Mouse (Mus musculus) intestine, embryonic 16.5 days (tissue): ENCODE measurements around the gene Ctu1. TPM values are rescaled to one million over a fixed set of nuclear protein-coding genes. Genes with fewer than 3 reads are reported as not detected.
"Not testable (repeated sequence)": the region's sequence is repeated elsewhere in the genome, so short reads cannot be mapped to it uniquely, and the experiment has no call there.

ENCODE experiments used
- ATAC-seq: fragments of 200-750 bp; cut with Nextera tagmentation; 2 replicates; pipeline ENCODE4 v1.8.0; 2017; ENCODE audit warnings: moderate TSS enrichment, moderate library complexity
- H3K27ac ChIP-seq: fragments of 300-500 bp; sonication (generic); 2 replicates; pipeline ENCODE4 v1.5.1; 2014; ENCODE audit warnings: mild to moderate bottlenecking, low read length
- H3K27me3 ChIP-seq: fragments of 300-500 bp; sonication (generic); replicated peaks from 2 replicates; pipeline ENCODE4 v1.6.1; 2014; ENCODE audit warnings: low read length, control low read depth, mixed read lengths; ENCODE audit not compliant: control insufficient read depth, insufficient read depth
- H3K36me3 ChIP-seq: fragments of 300-500 bp; sonication (generic); 2 replicates; pipeline ENCODE4 v1.6.1; 2014; ENCODE audit warnings: low read length, control low read depth; ENCODE audit not compliant: control insufficient read depth, insufficient read depth
- H3K4me1 ChIP-seq: fragments of 300-500 bp; sonication (generic); 2 replicates; pipeline ENCODE4 v1.6.1; 2014; ENCODE audit warnings: low read length, control low read depth, mixed read lengths; ENCODE audit not compliant: control insufficient read depth, insufficient read depth
- H3K4me2 ChIP-seq: fragments of 300-500 bp; sonication (generic); 2 replicates; pipeline ENCODE4 v1.6.1; 2014; ENCODE audit warnings: low read depth, low read length, control low read depth
- H3K4me3 ChIP-seq: fragments of 300-500 bp; sonication (generic); 2 replicates; pipeline ENCODE4 v1.5.1; 2014; ENCODE audit warnings: mild to moderate bottlenecking, low read length
- H3K9ac ChIP-seq: fragments of 300-500 bp; sonication (generic); 2 replicates; pipeline ENCODE4 v1.6.1; 2014; ENCODE audit warnings: low read depth, low read length
- H3K9me3 ChIP-seq: fragments of 300-500 bp; sonication (generic); 2 replicates; pipeline ENCODE4 v1.6.1; 2016; ENCODE audit warnings: low read length, control low read depth; ENCODE audit not compliant: control insufficient read depth
- WGBS: fragments of 180-500 bp; shearing (Covaris S2); extraction: QIAGEN DNeasy Blood & Tissue Kit; methylation state at CpG from one replicate; pipeline ENCODE4 v1.1.7; 2014; 5-methylcytosine and 5-hydroxymethylcytosine counted together
- polyA plus RNA-seq: library from polyadenylated mRNA; unstranded; fragments of >200 nt; fragmentation: Nextera tagmentation; extraction: Ambion mirVana; gene quantifications from 2 replicates; pipeline ENCODE4 v1.2.1, GENCODE M21; 2015

Gene Ctu1
- polyA plus RNA-seq, 1 experiment from 2014 or later = 11.7 TPM

DNA sequence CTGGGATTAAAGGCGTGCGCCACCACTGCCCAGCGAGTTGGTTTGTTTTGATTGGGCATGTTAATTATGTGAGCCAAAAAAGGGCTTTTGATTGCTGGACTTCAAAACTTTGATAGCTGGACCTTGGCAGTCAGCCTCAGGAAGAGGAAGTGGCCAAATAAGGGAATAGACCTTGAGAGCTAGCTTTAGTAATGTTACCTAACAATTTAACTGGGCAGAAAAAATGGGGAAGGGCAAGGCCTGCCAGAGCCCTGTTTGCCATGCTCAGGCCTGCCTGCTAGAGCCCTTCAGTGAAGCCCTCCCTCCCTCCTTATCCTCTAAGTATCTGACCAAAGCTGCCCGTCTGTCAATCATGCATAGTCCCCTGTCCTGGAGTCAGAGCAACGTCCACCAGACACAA, 29.2 kb upstream of the Ctu1 start:
- Histone ChIP-seq H3K27ac (no peak overlapping the region), H3K9me3 (no peaks in the 10 kb centered on the region), H3K36me3 (no peaks in the 10 kb centered on the region), H3K4me2 (no peak overlapping the region), H3K4me1 (no peaks in the 10 kb centered on the region), H3K9ac (no peak overlapping the region), H3K27me3 (no peaks in the 10 kb centered on the region), H3K4me3 (no peak overlapping the region)
- ATAC-seq = no peak
- WGBS = 74% methylated on average over 5 of the region's 5 CpGs

DNA sequence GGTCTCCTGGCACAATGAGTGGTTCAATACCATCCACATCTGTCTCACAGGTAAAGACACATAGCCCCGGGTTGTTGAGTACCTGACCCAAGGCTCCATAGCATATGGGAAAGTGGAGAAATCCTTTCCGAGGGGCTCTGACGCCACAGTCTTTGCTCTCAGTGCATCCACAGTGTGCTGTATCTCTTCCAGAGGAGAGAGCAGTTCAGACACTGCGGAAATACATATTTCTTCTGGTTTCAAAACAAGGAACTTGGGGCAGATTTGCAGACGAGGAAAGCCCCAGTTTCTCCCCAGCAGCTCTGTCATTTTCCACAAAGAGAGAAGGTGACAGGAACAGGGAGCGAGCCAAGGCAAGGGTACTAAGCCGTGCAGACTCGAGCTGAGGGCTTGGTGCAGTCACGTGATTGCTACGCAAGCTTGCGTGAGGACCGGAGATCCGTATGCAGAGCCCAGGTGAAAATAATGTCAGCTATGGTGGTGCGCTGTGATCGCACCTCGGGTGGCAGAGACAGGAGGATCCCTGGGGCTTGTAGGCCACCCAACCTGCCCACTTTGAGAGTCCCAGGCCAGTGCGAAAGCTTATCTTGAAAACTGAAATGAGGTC, 28.7 kb upstream of the Ctu1 start:
- Histone ChIP-seq H3K4me3 (no peak overlapping the region), H3K36me3 (no peaks in the 10 kb centered on the region), H3K27me3 (no peaks in the 10 kb centered on the region), H3K9me3 (no peaks in the 10 kb centered on the region), H3K4me2 (no peak overlapping the region), H3K4me1 (no peaks in the 10 kb centered on the region), H3K9ac (no peak overlapping the region), H3K27ac (no peak overlapping the region)
- ATAC-seq = no peak
- 80% methylated on average over 17 of the region's 17 CpGs for WGBS

DNA sequence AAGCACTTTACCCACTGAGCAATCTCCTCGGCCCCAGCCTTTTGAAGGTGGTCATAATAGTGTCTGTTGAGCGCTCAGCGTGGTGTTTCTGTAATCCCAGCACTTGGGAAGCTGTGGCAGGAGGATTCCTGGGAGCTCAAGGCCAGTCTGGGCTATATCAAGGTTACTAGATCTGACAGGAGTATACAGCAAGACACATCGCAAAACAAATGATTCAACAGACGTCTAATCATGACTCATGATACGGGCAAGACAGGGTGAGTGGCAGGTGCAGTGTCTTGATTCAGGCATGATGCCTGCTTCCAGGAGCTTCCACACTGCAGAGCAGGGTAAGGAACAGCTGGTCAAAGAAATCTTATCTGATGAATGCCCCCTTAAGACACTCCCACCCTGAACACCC, 19.1 kb upstream of the Ctu1 start:
- Histone ChIP-seq H3K9me3 (no peaks in the 10 kb centered on the region), H3K4me2 (no peak overlapping the region), H3K36me3 (no peaks in the 10 kb centered on the region), H3K27me3 (no peaks in the 10 kb centered on the region), H3K9ac (no peak overlapping the region), H3K4me3 (no peak overlapping the region), H3K27ac (no peak overlapping the region), H3K4me1 (no peaks in the 10 kb centered on the region)
- WGBS = 81% methylated on average over 6 of the region's 6 CpGs
- ATAC-seq = no peak

DNA sequence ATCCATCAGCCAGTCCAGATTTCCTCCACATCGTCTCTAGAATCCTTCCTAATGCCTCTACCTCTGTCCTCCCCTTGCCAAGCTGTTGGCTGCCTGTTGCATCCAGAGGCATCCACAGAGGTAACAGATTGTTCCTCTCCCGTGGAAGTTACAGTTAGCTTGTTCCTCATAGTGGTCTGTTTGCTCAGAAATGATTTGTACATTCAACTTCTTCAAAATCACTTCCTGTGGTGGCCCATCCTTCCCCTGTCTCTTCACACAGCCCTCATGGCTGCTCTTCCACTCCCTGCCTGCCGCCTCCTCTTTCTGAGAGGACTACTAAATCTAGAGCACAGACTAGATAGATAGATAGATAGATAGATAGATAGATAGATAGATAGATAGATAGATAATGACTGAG, 17.3 kb upstream of the Ctu1 start:
- no peaks in the 10 kb centered on the region for H3K9me3 ChIP-seq
- no peak overlapping the region for H3K4me2 ChIP-seq
- ATAC-seq = no peak
- no peaks in the 10 kb centered on the region for H3K27me3 ChIP-seq
- H3K4me3 ChIP-seq = no peak overlapping the region
- H3K4me1 ChIP-seq = no peaks in the 10 kb centered on the region
- no peak overlapping the region for H3K27ac ChIP-seq
- H3K9ac ChIP-seq = no peak overlapping the region
- 74% methylated on average over 3 of the region's 3 CpGs for WGBS
- H3K36me3 ChIP-seq = no peaks in the 10 kb centered on the region

DNA sequence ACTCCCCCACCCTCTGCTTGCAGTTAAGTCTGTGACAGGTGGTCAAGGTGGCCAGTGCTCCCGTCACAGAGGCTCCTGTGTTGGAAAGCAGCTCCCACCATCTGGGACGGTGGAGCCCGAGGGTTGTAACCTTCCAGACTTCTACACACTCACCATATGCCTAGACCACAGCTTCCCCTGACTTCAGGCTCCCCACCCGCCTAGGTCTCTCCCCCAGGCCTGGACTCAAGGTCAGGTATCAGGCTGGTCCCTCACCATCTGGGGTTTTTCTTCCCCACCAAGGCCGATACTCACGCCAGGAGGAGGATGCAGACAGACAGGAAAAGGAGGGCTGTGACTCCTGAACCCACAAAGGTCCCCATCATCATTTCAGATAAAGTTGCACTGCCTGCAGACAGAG, 15.6 kb upstream of the Ctu1 start:
- no peaks in the 10 kb centered on the region for H3K36me3 ChIP-seq
- ATAC-seq = no peak
- H3K4me2 ChIP-seq = no peak overlapping the region
- H3K4me1 ChIP-seq = no peaks in the 10 kb centered on the region
- H3K27me3 ChIP-seq = no peaks in the 10 kb centered on the region
- H3K9ac ChIP-seq = no peak overlapping the region
- no peak overlapping the region for H3K27ac ChIP-seq
- 60% methylated on average over 6 of the region's 6 CpGs for WGBS
- no peaks in the 10 kb centered on the region for H3K9me3 ChIP-seq
- H3K4me3 ChIP-seq = no peak overlapping the region

DNA sequence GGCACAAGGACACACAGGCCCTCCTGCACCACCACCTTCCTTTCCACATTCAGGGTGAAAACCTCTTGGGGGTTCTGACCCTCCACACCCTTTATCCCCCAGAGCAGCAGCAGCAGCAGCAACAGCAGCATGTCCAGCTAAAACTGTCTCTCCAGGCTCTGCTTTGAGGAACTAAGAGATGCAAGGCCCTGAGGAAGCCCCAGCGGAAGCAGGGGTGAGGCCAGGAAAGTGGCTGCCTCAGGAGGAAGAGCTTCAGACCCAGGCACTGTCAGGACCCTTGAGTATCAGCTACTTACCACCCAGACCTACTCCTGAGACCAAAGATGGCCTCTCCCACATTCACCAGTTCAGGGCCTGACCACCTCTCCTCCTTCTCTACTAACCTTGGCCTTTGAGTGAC, 11.8 kb upstream of the Ctu1 start, which contains the start of gene Siglece:
Gene Siglece, minus strand, starts transcription at position 160 of the 400 bp plus-strand sequence.
- no peak within 1 kb of the TSS for H3K4me3 ChIP-seq
- no peak for ATAC-seq
- no peak within 1 kb of the TSS for H3K27ac ChIP-seq
- no peaks in the 10 kb centered on the region for H3K36me3 ChIP-seq
- no peak within 1 kb of the TSS for H3K9ac ChIP-seq
- H3K27me3 ChIP-seq = no peaks in the 10 kb centered on the region
- 50% methylated on average over 1 of the region's 1 CpGs for WGBS
- no peaks in the 10 kb centered on the region for H3K9me3 ChIP-seq
- no peak within 1 kb of the TSS for H3K4me2 ChIP-seq
- H3K4me1 ChIP-seq = no peaks in the 10 kb centered on the region

DNA sequence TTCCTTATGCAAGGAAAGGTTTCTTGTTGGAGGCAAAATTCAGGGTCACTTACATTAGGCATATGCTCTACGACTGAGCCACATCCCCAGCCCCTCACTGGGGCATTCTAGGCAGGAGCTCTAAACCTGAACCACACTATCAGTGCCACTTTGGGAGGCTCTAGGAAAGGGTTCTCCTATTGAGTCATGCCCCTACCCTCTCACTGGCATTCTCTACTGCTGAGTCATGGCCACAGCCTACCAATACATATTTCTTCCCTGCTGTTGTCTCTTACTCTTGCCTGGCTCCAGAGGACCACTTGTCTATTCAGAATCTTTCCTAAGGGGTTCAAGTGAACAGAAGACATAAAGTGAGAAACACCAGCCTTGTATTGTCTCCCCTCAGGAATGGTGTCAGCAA, 9.0 kb upstream of the Ctu1 start:
- ATAC-seq = no peak
- H3K9ac ChIP-seq = no peak overlapping the region
- no peaks in the 10 kb centered on the region for H3K36me3 ChIP-seq
- no peaks in the 10 kb centered on the region for H3K9me3 ChIP-seq
- H3K27me3 ChIP-seq = no peaks in the 10 kb centered on the region
- H3K4me3 ChIP-seq = no peak overlapping the region
- WGBS = 88% methylated on average over 1 of the region's 1 CpGs
- H3K4me2 ChIP-seq = no peak overlapping the region
- H3K4me1 ChIP-seq = no peaks in the 10 kb centered on the region
- no peak overlapping the region for H3K27ac ChIP-seq

DNA sequence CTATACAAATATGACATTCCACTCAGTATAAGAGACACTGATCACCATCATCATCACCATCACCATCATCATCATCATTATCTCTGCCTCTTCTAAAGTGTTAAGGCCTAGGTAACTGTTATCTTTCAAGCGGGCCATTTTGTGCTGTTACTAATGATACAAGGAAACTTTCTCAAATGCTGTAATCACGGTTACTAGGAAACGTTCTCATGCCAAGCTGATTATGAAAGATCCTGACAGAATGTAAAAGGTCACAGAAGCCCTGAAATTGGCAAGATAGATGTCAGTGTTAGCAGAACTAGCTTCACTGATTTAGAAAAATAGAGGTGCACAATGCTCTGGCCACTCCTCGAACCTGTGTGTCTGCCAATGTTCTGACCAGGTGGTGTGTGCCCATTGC, 4.6 kb upstream of the Ctu1 start:
- not testable (repeated sequence) for H3K9me3 ChIP-seq, H3K27ac ChIP-seq, H3K27me3 ChIP-seq, H3K9ac ChIP-seq, H3K36me3 ChIP-seq, ATAC-seq, H3K4me2 ChIP-seq, H3K4me3 ChIP-seq, H3K4me1 ChIP-seq
- 80% methylated on average over 4 of the region's 4 CpGs for WGBS

DNA sequence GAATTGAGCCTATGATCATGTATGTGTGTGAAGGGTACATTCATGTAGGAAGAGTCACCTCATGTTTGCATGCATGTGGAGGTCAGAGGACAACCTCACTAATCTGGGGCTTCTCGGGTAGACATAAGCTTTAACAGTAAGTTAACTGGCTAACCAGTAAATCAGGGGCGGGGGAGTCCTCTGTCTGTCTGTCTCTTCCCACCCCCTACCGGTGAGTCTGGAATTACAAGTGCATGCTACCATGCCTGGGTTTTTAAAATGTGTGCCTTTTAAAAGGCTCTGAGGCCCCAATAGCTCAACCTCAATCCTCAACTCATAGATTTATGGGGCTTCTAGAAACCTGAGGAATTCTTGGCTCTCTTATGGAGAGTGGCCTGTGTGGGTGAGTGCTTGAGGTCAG, 3.2 kb upstream of the Ctu1 start:
- ATAC-seq = no peak
- no peak overlapping the region for H3K9ac ChIP-seq
- H3K27me3 ChIP-seq = no peaks in the 10 kb centered on the region
- no peak overlapping the region for H3K4me3 ChIP-seq
- H3K4me1 ChIP-seq = peaks cover 8% of the 10 kb centered on the region
- WGBS = 23% methylated on average over 3 of the region's 3 CpGs
- H3K27ac ChIP-seq = no peak overlapping the region
- no peak overlapping the region for H3K4me2 ChIP-seq
- H3K36me3 ChIP-seq = no peaks in the 10 kb centered on the region
- no peaks in the 10 kb centered on the region for H3K9me3 ChIP-seq
